Mouse (Mus musculus) c-Kit-positive CD71-positive TER-119-negative erythroid progenitor cells, embryonic 14.5 days (primary cell): Measurements from ENCODE around the gene Fkbp10.

ENCODE experiments used
- DNase-seq: peaks from one replicate; pipeline ENCODE4 v3.0.0-alpha.2; 2013; ENCODE audit warnings: low read depth

Fkbp10 gene

GRCm38 (mm10) chr11:100414914-100415822 is at the start of gene Fkbp10:
Fkbp10 (plus strand) TSS chr11:100415697.
- DNase-seq: no peak

- DNase-seq: no peak
Measured at GRCm38 (mm10) chr11:100369145-100369544, 46.4 kb upstream of the Fkbp10 start.

GRCm38 (mm10) chr11:100369822-100370221 is 45.7 kb upstream of the Fkbp10 start:
- DNase-seq: no peak

- DNase-seq: no peak
Measured at GRCm38 (mm10) chr11:100371981-100372558, 43.4 kb upstream of the Fkbp10 start.

- no peak for DNase-seq
Measured at GRCm38 (mm10) chr11:100375127-100375526, 40.4 kb upstream of the Fkbp10 start.

- no peak for DNase-seq
Measured at GRCm38 (mm10) chr11:100376005-100376404, 39.5 kb upstream of the Fkbp10 start.

GRCm38 (mm10) chr11:100376746-100377389 is 38.6 kb upstream of the Fkbp10 start:
- DNase-seq: no peak

GRCm38 (mm10) chr11:100377989-100378388 is 37.5 kb upstream of the Fkbp10 start:
- DNase-seq: no peak

- DNase-seq: no peak
Measured at GRCm38 (mm10) chr11:100378446-100378845, 37.1 kb upstream of the Fkbp10 start.

- DNase-seq: no peak
Measured at GRCm38 (mm10) chr11:100379311-100379710, 36.2 kb upstream of the Fkbp10 start.

GRCm38 (mm10) chr11:100382682-100383081 is 32.8 kb upstream of the Fkbp10 start:
- DNase-seq: no peak

- no peak for DNase-seq
Measured at GRCm38 (mm10) chr11:100385016-100385415, 30.5 kb upstream of the Fkbp10 start.

GRCm38 (mm10) chr11:100386586-100386985 is 28.9 kb upstream of the Fkbp10 start:
- no peak for DNase-seq

- DNase-seq: no peak
Measured at GRCm38 (mm10) chr11:100387111-100387510, 28.4 kb upstream of the Fkbp10 start.

- no peak for DNase-seq
Measured at GRCm38 (mm10) chr11:100387589-100388375, 27.7 kb upstream of the Fkbp10 start.

- DNase-seq: no peak
Measured at GRCm38 (mm10) chr11:100388588-100388987, 26.9 kb upstream of the Fkbp10 start.

GRCm38 (mm10) chr11:100389931-100390445 is 25.5 kb upstream of the Fkbp10 start:
- no peak for DNase-seq

- DNase-seq: no peak
Measured at GRCm38 (mm10) chr11:100391081-100391883, 24.2 kb upstream of the Fkbp10 start.

GRCm38 (mm10) chr11:100391884-100392345 is 23.6 kb upstream of the Fkbp10 start:
- DNase-seq: no peak

- no peak for DNase-seq
Measured at GRCm38 (mm10) chr11:100392958-100393357, 22.5 kb upstream of the Fkbp10 start.

GRCm38 (mm10) chr11:100393733-100394132 is 21.8 kb upstream of the Fkbp10 start:
- no peak for DNase-seq
